Mouse (Mus musculus): ENCODE measurements around the gene Usp15.

DNA sequence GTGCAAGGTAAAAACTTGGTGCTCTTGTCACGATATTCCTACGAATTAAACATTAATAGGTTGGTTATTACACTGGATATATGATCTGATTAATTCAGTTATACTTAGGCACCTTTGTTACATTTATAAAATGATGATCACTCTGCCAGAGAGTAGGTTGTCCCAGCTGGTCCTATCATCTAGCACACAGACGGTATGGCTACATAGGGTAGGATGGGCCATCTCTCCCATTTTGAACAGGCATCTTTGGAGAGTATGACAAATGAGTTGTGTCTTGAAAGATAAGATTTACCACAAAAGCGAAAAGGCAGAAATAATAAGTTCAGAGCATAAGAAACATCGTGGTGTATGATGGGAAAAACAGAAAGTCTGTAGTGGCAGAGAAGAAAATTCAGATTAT lies 32.6 kb upstream of the Usp15 start:
- TF ChIP-seq POLR2A (IDR thresholded peaks at IDR 0.05; ENCODE audit: low read depth, low read length) (no peak), CTCF (IDR thresholded peaks at IDR 0.05; ENCODE audit: extremely low read depth, insufficient read length, insufficient replicate concordance, low read depth, low read length) (no peak)

Data from small intestine, adult 2 months (tissue).